Mouse (Mus musculus) ES-Bruce4 (cell line): ENCODE data around the gene Trim26.

Source experiments
- CTCF ChIP-seq: IDR thresholded peaks from one replicate; pipeline ENCODE4 v1.8.1; 2011; ENCODE audit warnings: low read depth, low read length
- EP300 ChIP-seq: IDR thresholded peaks from 2 replicates; pipeline ENCODE4 v1.6.1; 2011; ENCODE audit warnings: low read depth, low read length; ENCODE audit not compliant: insufficient read depth
- POLR2A ChIP-seq: IDR thresholded peaks from one replicate; pipeline ENCODE4 v1.8.1; 2011; ENCODE audit warnings: low read length; ENCODE audit not compliant: insufficient read depth

GRCm38 (mm10) chr17:36839001-36839400 is 2.1 kb downstream of the Trim26 start:
- TF ChIP-seq POLR2A (no peak), CTCF (no peak), EP300 (no peak)
